Comparison of ENCODE assay signal across 20 mouse cellular contexts in genomic region chr4:140383596-140383995, GRCm38 (mm10).
"Had no signal": no experiment of that assay in that cellular context is flagged by ENCODE, and none has a peak within 500 bp of the region (broad histone marks: within the 10 kb centered on the region; RNA-seq: fewer than 3 reads in every experiment).

No protein-coding gene starts in this region.

- ATAC-seq: liver, postnatal 0 days; lung, postnatal 0 days; midbrain, embryonic 16.5 days had no signal

- H3K9ac ChIP-seq: liver, postnatal 0 days; lung, embryonic 15.5 days; midbrain, embryonic 12.5 days; neural tube, embryonic 13.5 days; stomach, embryonic 15.5 days had no signal

- H3K4me2 ChIP-seq: lung, embryonic 15.5 days; midbrain, embryonic 12.5 days; neural tube, embryonic 13.5 days; stomach, embryonic 15.5 days had no signal

- H3K27ac ChIP-seq: lung, embryonic 15.5 days; macrophage; midbrain, embryonic 10.5 days; midbrain, embryonic 12.5 days; neural tube, embryonic 13.5 days; stomach, embryonic 15.5 days; stomach, postnatal 0 days had no signal

- H3K27me3 ChIP-seq: lung, embryonic 15.5 days; neural tube, embryonic 13.5 days; stomach, embryonic 15.5 days had no signal

- H3K4me1 ChIP-seq: lung, embryonic 15.5 days; megakaryocyte, embryonic 14.5 days; stomach, embryonic 15.5 days had no signal

- DNase-seq: liver, postnatal 0 days; lung, adult 2 months; lung, postnatal 14 days; lung, postnatal 36 days; midbrain, embryonic 14.5 days; right cerebral cortex, postnatal 14 days; thymus, adult 2 months; thymus, postnatal 25 days; thymus, postnatal 4 days had no signal

- H3K4me3 ChIP-seq: lung, embryonic 15.5 days; megakaryocyte, embryonic 14.5 days; midbrain, embryonic 10.5 days; midbrain, embryonic 12.5 days; myocyte; neural tube, embryonic 13.5 days; stomach, embryonic 15.5 days had no signal

- H3K9me3 ChIP-seq: lung, embryonic 15.5 days; midbrain, embryonic 10.5 days; midbrain, embryonic 12.5 days; neural tube, embryonic 13.5 days; stomach, embryonic 15.5 days had no signal

- H3K36me3 ChIP-seq: lung, embryonic 15.5 days; midbrain, embryonic 10.5 days; midbrain, embryonic 12.5 days; neural tube, embryonic 13.5 days; stomach, embryonic 15.5 days had no signal
